Mouse (Mus musculus) gastrocnemius, adult 8-10 months (tissue): Measurements from ENCODE around the gene Hyou1. TPM values are rescaled to one million over a fixed set of nuclear protein-coding genes. Genes with fewer than 3 reads are reported as not detected.
"Not testable (repeated sequence)": the region's sequence is repeated elsewhere in the genome, so short reads cannot be mapped to it uniquely, and the experiment has no call there.

Experiments
- DNase-seq, 2 experiments: peaks; one replicate each; pipeline ENCODE4 v3.0.0; 2022; ENCODE audit warnings: low spot score in 2 of 2
- total RNA-seq, 4 experiments: library from RNA; stranded (reverse); gene quantifications; 2 replicates each; pipeline ENCODE4 v1.2.4; 2022

Hyou1 gene
- total RNA-seq, 4 experiments from 2014 or later, result 24.2 to 32.0 (median 25.9) TPM

GRCm38 (mm10) chr9:44351396-44351795 is 27.9 kb upstream of the Hyou1 start:
- no peak for DNase-seq

- DNase-seq, result no peak
These were observed 27.0 kb upstream of the Hyou1 start for GRCm38 (mm10) chr9:44352337-44352736.

- no peak for DNase-seq
These were observed 26.1 kb upstream of the Hyou1 start for GRCm38 (mm10) chr9:44353142-44353541.

GRCm38 (mm10) chr9:44357207-44357606 is 22.1 kb upstream of the Hyou1 start:
- DNase-seq, result no peak

- peak; percentile 86 to 92 for DNase-seq
These were observed 17.9 kb upstream of the Hyou1 start, which contains the start of gene Vps11 for GRCm38 (mm10) chr9:44361190-44361917. Gene Vps11 (minus strand): TSS chr9:44361670.

- not testable (repeated sequence) for DNase-seq
These were observed 17.4 kb upstream of the Hyou1 start for GRCm38 (mm10) chr9:44361931-44362330.

GRCm38 (mm10) chr9:44364480-44364879 is 14.8 kb upstream of the Hyou1 start:
- no peak for DNase-seq

- DNase-seq, result no peak
These were observed 5.9 kb upstream of the Hyou1 start for GRCm38 (mm10) chr9:44373386-44373785.

GRCm38 (mm10) chr9:44376141-44376540 is 3.1 kb upstream of the Hyou1 start:
- no peak for DNase-seq

GRCm38 (mm10) chr9:44377335-44377734 is 2.0 kb upstream of the Hyou1 start:
- not testable (repeated sequence) for DNase-seq

GRCm38 (mm10) chr9:44378153-44378730 is 1.0 kb upstream of the Hyou1 start:
- DNase-seq, result no peak

GRCm38 (mm10) chr9:44379862-44380261 is 572 bp downstream of the Hyou1 start:
- DNase-seq, result peak in 1 of 2 experiments; percentile 24

GRCm38 (mm10) chr9:44384596-44384995 is 5.3 kb downstream of the Hyou1 start:
- no peak for DNase-seq

- DNase-seq, result no peak
These were observed 7.9 kb downstream of the Hyou1 start for GRCm38 (mm10) chr9:44387221-44387620.

GRCm38 (mm10) chr9:44389273-44389672 is 10.0 kb downstream of the Hyou1 start:
- no peak for DNase-seq

GRCm38 (mm10) chr9:44391466-44391865 is 12.2 kb downstream of the Hyou1 start:
- DNase-seq, result peak; percentile 54 to 62

GRCm38 (mm10) chr9:44396684-44397411 is 17.6 kb downstream of the Hyou1 start, which contains the start of gene Slc37a4:
Gene Slc37a4 (plus strand): TSS chr9:44396852.
- peak; percentile 86 to 94 for DNase-seq

- DNase-seq, result peak in 1 of 2 experiments; percentile 27
These were observed 18.8 kb downstream of the Hyou1 start for GRCm38 (mm10) chr9:44398087-44398486.

GRCm38 (mm10) chr9:44398551-44398950 is 19.3 kb downstream of the Hyou1 start:
- peak in 1 of 2 experiments; percentile 22 for DNase-seq

- peak; percentile 46 to 78 for DNase-seq
These were observed 20.0 kb downstream of the Hyou1 start for GRCm38 (mm10) chr9:44399114-44399794.

- no peak for DNase-seq
These were observed 20.5 kb downstream of the Hyou1 start for GRCm38 (mm10) chr9:44399795-44400114.

GRCm38 (mm10) chr9:44401081-44401480 is 21.8 kb downstream of the Hyou1 start:
- DNase-seq, result peak in 1 of 2 experiments; percentile 33
